Mouse (Mus musculus) frontal cortex, postnatal 14 days (tissue): Measurements from ENCODE around the gene Ptprt.

Experiments used
- DNase-seq, 2 experiments: peaks; one replicate each; pipeline ENCODE4 v3.0.0; 2022; ENCODE audit warnings: low spot score in 2 of 2

The Ptprt gene

DNA sequence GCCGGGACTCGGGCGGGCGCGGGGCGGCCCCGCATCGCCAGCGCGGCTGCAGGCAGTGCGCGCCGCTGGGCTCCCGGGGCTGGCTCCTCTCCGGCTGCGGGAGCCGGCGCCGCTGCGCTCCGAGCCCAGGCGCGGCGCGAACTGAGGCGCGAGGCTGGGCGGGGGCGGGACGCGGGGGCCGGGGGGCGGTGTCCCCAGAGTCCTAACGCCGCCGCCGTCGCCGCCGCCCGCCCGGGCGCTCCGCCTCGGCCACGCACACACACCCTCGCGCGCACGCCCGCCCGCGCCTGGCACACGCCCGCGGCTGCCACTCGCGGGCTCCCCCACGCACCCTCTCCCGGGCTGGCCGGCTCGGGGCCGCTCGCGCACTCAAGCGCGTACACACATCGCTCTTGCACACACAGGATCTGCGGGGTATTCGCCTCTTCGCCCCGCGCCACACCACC is at the start of gene Ptprt:
TSS of gene Ptprt (minus strand) at position 207 of the 446 bp plus-strand sequence.
- peak in 1 of 2 experiments; percentile 29 for DNase-seq

DNA sequence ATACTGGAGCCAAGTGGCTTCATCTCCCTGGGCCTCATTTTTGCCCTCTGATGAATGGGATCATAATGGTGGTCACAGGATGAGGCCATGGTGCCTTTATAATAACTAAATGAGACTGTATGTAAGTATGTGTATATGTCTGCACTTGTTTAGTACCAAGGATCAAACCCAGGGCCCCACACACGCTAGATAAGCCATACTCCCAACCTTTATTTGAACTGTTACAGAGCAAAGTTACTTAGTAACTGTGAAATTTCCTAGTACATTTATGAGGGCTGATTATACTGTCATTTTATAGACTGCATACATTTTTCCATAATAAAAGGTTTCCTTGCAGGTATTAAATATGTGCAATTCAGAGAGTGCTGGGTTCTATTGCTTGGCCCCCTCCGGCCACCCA is 49.5 kb upstream of the Ptprt start:
- DNase-seq = no peak

DNA sequence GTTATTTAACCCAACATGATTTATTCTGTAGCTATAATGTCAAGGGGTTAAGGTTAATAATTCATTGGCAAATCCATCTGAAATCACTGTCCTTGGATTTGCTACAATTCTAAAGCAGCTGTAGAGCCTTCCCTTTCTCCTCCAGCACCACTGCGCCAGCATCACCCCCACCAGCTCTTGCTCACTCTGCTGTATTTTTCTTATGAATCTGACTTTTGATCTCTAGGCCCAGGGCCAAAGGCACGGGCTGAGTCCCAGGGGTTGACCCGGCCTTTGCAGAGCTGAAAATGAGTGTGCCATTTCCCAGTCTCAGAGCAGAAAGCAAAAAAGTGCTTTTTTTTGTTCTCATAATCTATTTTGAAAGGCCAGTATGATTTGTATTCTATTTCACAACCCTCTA is 38.7 kb upstream of the Ptprt start:
- no peak for DNase-seq

DNA sequence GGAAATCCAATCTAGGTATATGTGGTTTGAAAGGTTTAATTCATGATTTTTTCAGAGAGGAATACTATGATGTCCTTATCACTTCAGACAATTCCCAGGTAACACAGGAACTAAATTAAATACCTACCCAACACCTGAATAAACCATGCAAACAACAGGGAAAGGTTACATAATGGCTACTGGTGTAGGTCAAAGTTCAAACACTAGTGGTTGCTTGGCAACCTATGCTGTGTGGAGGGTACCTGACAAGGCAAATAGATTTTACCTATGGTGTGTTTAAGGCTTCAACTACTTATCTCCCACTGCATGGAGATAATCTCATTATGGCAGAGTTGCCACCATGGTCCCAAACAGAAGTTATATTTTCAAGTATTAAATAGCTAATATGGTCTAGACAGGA is 38.1 kb upstream of the Ptprt start:
- DNase-seq = no peak

DNA sequence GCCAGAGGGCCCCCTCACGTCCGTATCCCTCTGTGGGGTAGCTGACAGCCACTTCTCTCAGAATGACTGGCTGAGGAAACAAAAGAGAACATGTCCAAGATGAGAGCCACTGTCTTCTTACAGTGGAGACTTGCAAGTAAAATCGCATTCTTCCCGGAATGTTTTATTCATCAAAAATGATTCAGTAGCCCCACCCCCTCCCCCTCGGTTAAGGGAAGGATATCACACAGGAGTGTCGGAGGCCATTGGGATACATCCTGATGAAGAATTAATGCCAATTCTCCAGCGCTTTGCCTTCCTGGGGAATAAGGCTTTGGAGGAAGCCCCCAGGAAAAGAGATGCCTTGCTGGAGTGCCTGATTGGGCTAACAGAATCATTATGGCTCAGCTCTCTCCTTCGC is 37.1 kb upstream of the Ptprt start:
- no peak for DNase-seq

DNA sequence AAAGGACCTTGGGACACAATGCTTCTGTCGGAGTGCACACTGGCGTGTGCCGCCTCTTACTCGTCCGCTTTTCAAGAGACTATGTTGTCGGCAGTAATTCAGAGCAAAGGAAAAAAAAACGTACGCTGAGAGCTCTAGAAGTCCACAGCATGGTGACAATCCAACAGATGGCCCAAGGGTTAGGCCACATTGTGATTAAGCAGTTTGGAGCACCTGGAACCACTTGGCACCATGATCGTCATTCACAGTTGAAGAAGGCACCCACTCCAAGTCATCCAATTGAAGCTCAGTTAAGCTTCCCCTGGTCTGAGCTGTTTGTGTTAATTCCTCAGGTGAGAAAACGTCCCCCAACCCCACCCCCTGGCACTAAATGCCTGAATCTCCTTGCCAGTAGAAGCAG is 36.2 kb upstream of the Ptprt start:
- no peak for DNase-seq

DNA sequence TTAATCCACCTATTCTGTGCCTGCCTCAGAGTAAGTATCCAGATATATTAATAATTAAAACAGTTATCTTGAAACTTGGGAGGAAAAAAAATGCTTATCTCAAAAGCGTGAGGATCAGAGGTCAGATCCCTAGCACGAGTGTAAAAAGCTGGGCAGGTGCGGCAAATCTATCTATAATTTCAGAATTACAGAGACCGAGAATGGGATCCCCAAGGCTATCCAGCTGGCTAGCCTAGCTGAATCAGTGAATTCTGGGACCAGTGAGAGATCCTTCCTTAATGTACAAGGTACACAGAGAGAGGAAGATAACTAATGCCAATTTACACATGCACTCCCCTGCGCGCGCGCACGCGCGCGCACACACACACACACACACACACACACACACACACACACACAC is 31.2 kb upstream of the Ptprt start:
- DNase-seq = no peak

DNA sequence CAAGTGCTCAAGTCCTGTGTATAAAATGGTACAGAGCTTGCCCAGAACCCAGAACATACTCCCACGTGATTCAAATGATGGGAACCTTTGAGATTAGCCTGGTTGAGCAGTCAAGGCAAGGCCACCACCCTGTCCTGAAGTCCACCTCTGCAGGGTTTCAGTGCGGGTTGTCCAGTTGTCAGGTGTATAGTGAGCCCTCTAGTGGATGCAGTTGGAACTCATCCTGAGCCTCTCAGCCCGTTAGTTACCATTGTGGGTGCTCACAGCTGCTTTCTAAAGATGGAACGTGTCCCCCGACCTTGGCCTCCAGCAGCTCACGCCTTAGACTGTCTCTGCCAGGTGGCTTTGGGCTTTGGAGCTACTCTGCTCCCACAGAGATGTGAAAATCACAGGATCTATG is 21.7 kb upstream of the Ptprt start:
- peak in 1 of 2 experiments; percentile 29 for DNase-seq

DNA sequence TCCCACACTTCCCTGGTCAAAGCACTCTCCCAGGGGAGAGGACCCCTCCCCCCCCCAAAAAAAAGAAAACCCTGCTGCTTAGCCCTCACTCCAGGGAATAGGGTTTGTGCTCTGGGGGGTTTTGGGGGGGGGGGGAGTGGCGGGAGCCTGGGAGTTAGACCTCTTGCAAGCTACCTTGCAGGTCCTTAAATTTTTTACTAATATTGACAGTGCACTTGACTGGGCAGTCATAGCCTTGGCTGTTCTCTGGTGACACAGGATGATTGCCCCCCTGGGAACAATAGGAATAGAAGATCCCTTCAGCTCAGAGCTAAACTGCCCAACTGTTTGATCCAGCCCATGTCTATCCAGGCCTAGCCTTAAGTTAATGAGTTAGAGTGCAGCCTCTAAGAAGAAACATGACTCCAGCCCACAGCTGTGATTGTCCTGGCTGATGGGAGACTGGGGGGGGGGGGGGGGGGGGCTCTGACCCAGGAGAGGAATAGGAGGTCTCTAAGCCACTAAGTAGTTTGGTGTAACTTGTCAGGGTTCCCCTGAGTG is 1.6 kb upstream of the Ptprt start:
- no peak for DNase-seq

DNA sequence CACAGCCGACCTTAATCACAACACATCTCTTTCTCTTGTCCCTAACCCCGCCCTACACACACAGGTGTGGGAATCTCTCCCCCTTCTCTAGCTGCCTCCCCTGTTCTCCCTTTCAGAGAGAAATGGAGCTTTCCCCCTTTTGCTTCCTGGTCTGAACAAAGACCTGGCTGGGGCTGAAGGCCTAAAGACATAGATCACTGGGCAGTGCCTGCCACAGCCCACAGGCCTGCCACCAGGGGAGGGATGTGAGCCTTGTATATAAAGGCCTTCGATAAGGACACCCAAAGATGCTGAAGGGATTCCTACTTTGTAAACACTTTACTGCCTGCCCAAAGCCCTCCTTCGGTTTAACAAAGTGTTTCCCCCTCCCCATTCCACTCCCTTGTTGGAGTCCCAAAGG is 786 bp upstream of the Ptprt start:
- DNase-seq = peak in 1 of 2 experiments; percentile 7

DNA sequence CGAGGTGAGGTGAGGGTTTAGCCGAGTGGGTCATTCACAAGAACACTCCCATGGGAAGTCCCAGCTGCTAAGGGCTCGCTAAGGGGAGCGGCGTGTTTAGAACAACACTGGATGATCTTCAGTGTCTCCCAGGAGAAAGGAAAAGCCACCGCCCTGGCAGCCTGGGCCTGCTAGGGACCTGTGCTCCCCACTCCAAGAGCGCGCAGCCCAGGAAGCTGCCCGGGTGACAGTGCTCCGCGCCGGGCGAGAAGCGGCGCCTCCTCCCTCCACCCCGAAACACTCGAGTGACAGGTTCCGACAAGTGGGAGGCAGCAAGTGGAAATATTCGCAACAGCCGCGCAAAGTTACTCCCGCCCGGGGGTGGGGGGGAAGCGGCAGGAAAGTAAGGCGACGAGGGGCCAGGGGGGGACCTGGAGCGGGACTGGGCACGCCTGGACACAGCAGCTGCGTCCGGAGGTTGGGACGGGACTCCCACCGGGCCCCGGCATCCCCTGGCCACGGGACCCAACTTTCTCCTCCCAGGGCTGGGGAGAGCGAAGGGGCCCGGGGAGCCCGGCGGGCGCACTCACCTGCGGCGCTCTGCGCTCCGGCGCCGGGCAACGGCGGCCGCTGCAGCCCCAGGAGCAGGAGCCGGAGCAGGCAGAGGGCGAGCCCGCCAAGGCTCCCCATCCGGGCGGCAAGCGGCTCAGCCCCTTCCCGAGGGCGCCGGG is 561 bp downstream of the Ptprt start:
- DNase-seq = peak in 1 of 2 experiments; percentile 27

DNA sequence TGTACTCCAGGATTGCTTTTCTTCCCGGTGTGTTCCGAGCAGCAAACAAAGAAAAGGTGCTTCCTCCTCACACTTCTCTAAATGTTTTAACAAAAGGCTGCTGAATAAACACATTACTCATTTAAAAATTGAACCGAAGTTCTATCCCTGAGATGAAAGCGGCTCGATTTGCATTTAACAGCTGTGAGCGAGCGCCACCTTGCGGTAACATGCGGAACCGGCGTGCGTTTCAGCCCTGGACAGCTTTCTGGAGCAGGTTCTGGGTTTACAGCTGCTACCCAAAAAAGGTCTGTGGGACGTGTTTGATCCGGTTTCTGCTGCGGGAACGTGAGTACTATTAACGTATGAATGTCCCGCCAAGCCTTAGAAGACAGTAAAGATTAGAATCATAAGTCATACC is 1.9 kb downstream of the Ptprt start:
- peak; percentile 81 to 95 for DNase-seq

DNA sequence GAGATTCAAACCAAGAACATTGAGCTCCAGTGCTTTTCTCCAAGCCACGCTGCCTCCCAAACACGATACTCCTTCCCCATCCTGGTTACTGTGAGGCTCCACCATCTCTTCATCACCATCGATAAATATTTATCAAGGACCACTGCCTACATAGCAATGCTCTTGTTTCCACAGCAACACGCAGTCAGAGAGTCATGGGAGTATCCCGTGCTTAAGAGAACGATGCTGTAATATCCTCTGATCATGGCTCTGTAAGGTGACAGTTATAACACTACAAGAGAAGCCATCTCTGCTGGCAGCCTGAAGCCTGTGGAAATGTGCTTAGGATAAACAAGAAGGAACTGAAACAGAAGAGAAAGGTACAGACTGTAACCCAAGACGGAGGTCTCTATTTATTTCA is 3.4 kb downstream of the Ptprt start:
- DNase-seq = no peak

DNA sequence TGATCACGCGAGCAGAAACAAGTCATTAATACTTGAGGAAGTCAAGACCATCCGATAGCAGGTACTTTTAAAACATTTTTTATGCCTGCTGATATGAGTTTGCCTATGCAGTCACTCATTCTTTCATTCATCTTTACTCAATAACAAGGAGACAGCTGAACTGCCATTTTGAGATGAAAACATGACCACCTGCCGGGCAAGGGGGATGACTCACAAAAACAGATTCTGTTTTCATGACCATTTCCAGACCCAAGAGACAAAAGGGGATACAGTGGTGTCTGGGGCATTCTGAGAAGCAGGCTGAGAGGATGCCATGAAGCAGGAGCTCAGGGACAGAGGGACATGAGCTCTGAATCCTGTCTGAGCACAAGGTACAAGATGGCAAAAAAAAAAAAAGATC is 6.5 kb downstream of the Ptprt start:
- no peak for DNase-seq

DNA sequence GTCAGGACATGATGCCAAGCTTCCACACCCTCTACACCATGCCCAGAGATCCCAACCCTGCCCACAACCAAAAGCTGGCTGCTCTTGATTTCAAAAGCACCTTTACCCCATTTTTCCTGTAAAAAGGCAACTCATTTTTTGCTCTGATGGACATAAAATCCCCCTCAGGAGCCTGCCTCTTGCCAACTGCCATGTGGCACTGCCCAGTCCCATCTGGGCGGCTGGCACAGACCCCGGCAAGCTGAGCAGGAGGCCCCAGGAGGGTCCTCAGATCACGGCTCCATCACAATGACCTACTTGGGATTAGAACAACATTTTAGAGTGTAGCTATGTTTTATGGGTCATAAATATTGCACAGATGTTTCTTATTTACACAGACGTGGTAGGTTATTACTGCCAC is 22.3 kb downstream of the Ptprt start:
- DNase-seq = no peak

DNA sequence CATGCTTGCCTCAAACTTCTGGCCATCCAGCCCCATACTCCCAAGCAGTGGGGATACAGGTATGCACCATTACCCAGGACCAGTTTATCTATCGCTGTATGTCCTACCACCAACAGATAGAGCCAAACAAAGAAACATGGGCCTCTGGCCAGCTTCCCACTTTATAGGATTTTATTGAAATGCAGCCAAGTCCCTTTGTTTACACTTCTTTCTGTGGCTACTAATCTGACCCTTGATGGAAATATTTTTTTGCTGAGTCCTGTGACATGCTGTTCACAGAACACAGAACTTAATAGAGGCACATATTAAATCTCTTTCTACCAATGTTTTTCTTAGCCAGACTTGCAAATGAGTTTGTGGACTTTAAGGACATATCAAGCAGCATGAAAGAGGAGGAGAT is 23.4 kb downstream of the Ptprt start:
- no peak for DNase-seq

DNA sequence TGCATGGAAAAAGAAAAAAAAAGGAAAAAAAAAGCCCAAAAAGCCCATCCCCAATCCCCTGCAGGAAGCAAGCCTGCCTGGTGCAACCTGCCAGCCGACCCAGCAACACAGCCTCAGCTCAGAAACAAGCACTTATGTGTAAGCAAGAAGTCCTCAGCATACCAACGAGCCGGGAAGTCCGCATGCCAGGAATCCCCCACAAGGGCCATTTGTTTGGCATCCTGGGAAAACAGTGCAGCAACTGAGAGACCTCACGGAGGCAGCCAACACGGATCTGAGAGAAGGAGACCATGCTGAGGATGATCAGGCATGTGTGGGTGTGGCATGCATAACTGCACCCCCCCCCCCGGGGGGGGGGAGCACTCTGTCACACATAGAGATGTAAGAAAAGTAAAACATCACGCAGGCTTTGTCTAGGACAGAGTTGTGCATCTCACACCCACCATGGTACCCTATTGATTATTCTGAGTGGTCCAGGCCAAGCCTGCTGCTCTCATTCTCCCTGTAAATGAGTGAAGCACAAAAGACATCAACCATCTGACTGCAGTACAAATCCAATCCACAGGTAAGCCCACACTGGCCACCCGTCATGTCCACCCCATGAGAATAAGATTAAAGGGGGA is 24.4 kb downstream of the Ptprt start:
- peak; percentile 32 to 65 for DNase-seq

DNA sequence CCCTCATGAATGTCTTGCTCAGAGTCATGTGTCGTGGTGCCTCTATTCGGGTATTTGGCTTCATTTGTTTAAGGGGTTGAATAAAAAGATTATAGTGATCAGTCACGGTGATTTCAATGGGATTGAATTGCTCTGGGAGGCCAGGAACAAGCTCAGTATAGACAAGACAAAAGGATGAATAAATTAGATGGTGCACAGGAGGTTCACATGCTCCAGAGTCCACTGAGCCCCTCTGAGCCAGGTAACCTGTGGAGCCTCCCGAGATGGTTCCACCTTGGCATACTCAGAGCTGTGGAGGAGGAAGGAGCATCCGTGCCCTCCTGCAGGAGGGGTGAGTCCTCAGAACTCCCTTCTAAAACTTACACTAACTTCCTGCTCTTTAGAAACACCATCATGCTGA is 26.0 kb downstream of the Ptprt start:
- DNase-seq = no peak

DNA sequence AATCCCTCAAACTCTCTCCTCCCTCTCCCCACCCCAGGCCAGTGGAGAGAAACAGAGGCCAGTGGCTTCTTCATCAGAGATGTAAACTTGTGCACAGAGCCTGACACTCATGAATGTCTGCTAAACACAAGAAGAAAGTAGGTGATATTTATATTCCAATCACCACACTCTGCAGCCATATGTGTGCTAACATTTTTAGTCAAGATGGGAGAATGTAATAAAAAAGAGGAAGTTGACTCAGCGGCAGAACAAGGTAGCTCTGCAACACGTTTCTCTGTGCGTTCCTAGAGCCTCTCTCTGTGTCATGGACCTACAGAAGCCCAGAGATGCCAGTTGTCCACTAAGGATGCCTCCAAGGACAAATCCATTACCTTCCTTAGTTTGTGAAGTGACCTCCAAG is 34.9 kb downstream of the Ptprt start:
- DNase-seq = no peak

DNA sequence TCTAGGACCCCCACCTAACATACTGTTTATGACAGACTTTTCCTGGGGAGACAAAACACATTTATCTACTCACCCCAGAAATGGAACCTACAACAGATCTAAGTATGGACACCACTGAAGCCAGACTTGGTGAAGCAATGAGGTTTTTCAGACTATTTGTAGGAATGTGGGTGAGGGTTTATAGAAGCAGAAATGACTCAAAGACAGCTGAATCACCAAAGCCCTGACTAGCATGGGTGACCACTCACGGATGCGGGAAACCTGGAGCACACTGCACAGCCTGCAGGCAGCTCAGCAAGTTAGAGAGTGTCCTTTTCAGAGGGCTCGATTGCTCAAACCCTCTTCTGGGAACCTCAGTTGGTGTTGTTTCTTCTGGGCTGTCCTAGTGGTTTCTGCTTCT is 36.2 kb downstream of the Ptprt start:
- no peak for DNase-seq

DNA sequence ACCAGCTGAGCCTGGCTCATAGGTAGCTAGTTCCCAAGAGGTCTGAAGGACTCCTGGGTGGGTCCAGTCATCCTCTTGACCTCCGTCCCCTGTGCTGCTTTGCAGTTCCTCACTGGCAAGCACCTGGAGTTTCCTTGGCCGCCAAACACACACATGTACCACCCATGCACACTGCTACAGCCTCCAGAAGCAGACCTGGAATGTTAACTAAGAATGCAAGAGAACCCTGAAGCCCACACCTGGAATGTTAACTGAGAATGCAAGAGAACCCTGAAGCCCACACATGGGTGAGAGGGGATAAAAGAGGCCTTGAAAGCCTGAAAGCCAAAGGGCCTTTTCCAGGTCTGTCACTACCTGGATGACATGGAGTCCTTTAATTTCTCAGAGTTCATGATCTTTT is 46.7 kb downstream of the Ptprt start:
- DNase-seq = no peak

DNA sequence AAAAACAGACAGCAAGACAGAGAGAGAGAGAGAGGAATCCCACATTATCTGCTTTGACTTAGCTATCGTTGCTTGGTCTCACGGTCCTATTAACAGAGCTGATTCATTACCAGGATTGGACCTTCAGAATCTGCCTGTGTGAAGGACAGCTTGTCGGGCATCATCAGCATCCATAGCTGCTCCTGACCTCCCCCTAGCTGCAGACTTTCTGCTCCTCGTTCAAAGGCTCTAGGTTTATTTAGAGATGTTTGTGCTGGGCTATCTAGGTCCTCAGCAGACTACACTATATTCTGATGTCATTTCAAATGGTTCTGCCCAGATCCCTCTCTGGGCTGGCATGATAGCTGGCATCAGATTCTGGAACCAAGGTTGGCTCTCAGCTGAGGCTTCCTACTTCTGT is 47.5 kb downstream of the Ptprt start:
- no peak for DNase-seq

DNA sequence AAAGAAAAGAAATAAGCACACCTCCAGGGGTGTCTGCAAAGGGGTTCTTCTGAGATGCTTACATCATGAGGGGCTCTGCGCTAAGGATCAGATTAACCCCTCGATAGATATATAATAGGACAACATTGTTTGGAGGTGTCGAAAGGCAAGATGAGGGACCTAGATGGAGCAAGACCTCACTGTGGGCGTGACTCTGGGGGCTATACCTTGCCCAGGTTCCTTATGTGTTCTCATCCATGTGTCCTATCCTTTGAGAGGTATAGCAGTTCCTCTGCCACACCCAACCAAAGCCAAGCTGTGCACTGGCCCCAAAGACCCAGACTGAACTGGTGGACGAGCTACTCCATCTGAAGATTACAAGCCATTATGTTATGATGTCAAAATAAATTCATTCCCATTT is 58.2 kb downstream of the Ptprt start:
- DNase-seq = no peak
